8 mouse cellular contexts compared by ENCODE assay signal in the genomic region with DNA sequence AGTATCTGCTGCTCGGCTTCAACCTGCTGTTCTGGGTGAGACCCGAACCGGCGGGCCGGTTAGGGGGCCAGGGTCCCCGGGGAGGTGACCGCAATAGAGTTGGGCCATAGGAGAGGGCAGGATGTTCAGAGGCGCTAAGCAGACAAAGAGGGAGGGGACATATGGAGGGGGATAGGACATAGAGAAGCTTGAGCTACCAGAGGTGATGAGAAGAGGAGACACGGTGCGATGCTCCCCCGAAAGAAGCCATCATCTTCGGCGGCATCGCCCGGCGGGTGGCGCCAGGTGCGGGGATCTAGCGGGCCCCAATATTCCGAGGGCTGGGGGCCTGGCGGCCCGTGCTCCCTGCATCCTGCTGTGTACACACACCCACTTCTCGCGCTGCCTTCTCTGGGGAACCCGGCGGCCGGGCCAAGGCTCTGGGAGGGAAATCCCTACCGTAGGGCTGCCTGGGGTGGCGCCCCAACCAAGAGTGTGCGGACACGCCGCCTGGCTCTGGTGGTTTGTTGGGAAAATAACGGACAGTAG. TPM values are rescaled to one million over a fixed set of nuclear protein-coding genes. Genes with fewer than 3 reads are reported as not detected.
DNase-seq lines count a peak whose midpoint lies in the region; ATAC-seq lines count a peak whose summit lies in the region.

No protein-coding gene starts in this region.

- H3K4me3 ChIP-seq in kidney, embryonic 14.5 days (ENCODE audit: low read length) = peak overlapping the region; percentile 61
- peak overlapping the region; percentile 72 for H3K4me3 ChIP-seq in embryonic facial prominence, embryonic 11.5 days (ENCODE audit: low read depth, low read length)
- peak overlapping the region; percentile 86 for H3K4me3 ChIP-seq in hindbrain, embryonic 10.5 days
- H3K4me3 ChIP-seq in liver, embryonic 15.5 days (replicated peaks) = peak overlapping the region; percentile 58
- peak overlapping the region; percentile 78 for H3K4me3 ChIP-seq in neural tube, embryonic 13.5 days

- H3K4me2 ChIP-seq in kidney, embryonic 14.5 days (replicated peaks; ENCODE audit: low read depth, low read length) = peak overlapping the region; percentile 86
- peak overlapping the region; percentile 77 for H3K4me2 ChIP-seq in embryonic facial prominence, embryonic 11.5 days (ENCODE audit: low read depth, low read length)
- peak overlapping the region; percentile 75 for H3K4me2 ChIP-seq in liver, embryonic 15.5 days
- H3K4me2 ChIP-seq in neural tube, embryonic 13.5 days = peak overlapping the region; percentile 79

- WGBS in kidney, embryonic 14.5 days = 2% methylated on average over 33 of the region's 33 CpGs
- under 1% methylated on average over 33 of the region's 33 CpGs for WGBS in embryonic facial prominence, embryonic 11.5 days
- WGBS in hindbrain, embryonic 10.5 days = under 1% methylated on average over 33 of the region's 33 CpGs
- 2% methylated on average over 33 of the region's 33 CpGs for WGBS in liver, embryonic 15.5 days (ENCODE audit: insufficient replicate concordance)
- WGBS in neural tube, embryonic 13.5 days = under 1% methylated on average over 33 of the region's 33 CpGs

- no peak overlapping the region for H3K27ac ChIP-seq in kidney, embryonic 14.5 days (ENCODE audit: low read depth, low read length)
- H3K27ac ChIP-seq in embryonic facial prominence, embryonic 11.5 days (replicated peaks; ENCODE audit: low read depth, low read length) = no peak overlapping the region
- peak overlapping the region; percentile 92 for H3K27ac ChIP-seq in hindbrain, embryonic 10.5 days
- H3K27ac ChIP-seq in liver, embryonic 15.5 days (replicated peaks) = no peak overlapping the region
- peak overlapping the region; percentile 71 for H3K27ac ChIP-seq in neural tube, embryonic 13.5 days (replicated peaks)

- ATAC-seq in kidney, embryonic 14.5 days (ENCODE audit: low FRiP score, low TSS enrichment) = peak; percentile 70
- peak; percentile 79 for ATAC-seq in embryonic facial prominence, embryonic 11.5 days (replicated peaks; ENCODE audit: insufficient number of reproducible peaks, low FRiP score, low TSS enrichment, low read depth)
- peak; percentile 41 for ATAC-seq in liver, embryonic 15.5 days (ENCODE audit: insufficient read depth)
- ATAC-seq in neural tube, embryonic 13.5 days (ENCODE audit: low read depth) = peak; percentile 81

- H3K36me3 ChIP-seq in kidney, embryonic 14.5 days (ENCODE audit: control insufficient read depth, insufficient read depth, low read length) = no peaks in the 10 kb centered on the region
- no peaks in the 10 kb centered on the region for H3K36me3 ChIP-seq in embryonic facial prominence, embryonic 11.5 days (replicated peaks; ENCODE audit: control insufficient read depth, insufficient read depth, low read depth, low read length)
- no peaks in the 10 kb centered on the region for H3K36me3 ChIP-seq in hindbrain, embryonic 10.5 days
- H3K36me3 ChIP-seq in liver, embryonic 15.5 days (replicated peaks) = no peaks in the 10 kb centered on the region
- no peaks in the 10 kb centered on the region for H3K36me3 ChIP-seq in neural tube, embryonic 13.5 days

- DNase-seq in kidney, adult 9 months = no peak
- peak; percentile 76 for DNase-seq in MN1 (ENCODE audit: low spot score)
- DNase-seq in embryonic facial prominence, embryonic 11.5 days (ENCODE audit: low spot score) = peak; percentile 51
- DNase-seq in hindbrain, embryonic 10.5 days (ENCODE audit: low spot score) = peak; percentile 49
- DNase-seq in urinary bladder, postnatal 4 days (ENCODE audit: low spot score in 2 of 2) = peak; percentile 34 to 65

- peak overlapping the region; percentile 52 for H3K9ac ChIP-seq in kidney, embryonic 14.5 days (ENCODE audit: low read depth, low read length)
- peak overlapping the region; percentile 76 for H3K9ac ChIP-seq in embryonic facial prominence, embryonic 11.5 days (replicated peaks; ENCODE audit: low read length)
- H3K9ac ChIP-seq in liver, embryonic 15.5 days = peak overlapping the region; percentile 30; the same call in 1 of the 2 replicates
- H3K9ac ChIP-seq in neural tube, embryonic 13.5 days = peak overlapping the region; percentile 84

- H3K9me3 ChIP-seq in kidney, embryonic 14.5 days (ENCODE audit: control insufficient read depth, low read length) = no peaks in the 10 kb centered on the region
- H3K9me3 ChIP-seq in embryonic facial prominence, embryonic 11.5 days (replicated peaks; ENCODE audit: control insufficient read depth, low read length) = no peaks in the 10 kb centered on the region
- H3K9me3 ChIP-seq in hindbrain, embryonic 10.5 days = no peaks in the 10 kb centered on the region
- H3K9me3 ChIP-seq in liver, embryonic 15.5 days (replicated peaks) = no peaks in the 10 kb centered on the region
- H3K9me3 ChIP-seq in neural tube, embryonic 13.5 days = no peaks in the 10 kb centered on the region

- no peaks in the 10 kb centered on the region for H3K27me3 ChIP-seq in kidney, embryonic 14.5 days (ENCODE audit: control insufficient read depth, insufficient read depth, low read length)
- no peaks in the 10 kb centered on the region for H3K27me3 ChIP-seq in embryonic facial prominence, embryonic 11.5 days (ENCODE audit: control insufficient read depth, insufficient read depth, low read length)
- peaks cover 20% of the 10 kb centered on the region for H3K27me3 ChIP-seq in hindbrain, embryonic 10.5 days (ENCODE audit: insufficient read depth, poor library complexity, severe bottlenecking)
- peaks cover 41% of the 10 kb centered on the region for H3K27me3 ChIP-seq in liver, embryonic 15.5 days
- H3K27me3 ChIP-seq in neural tube, embryonic 13.5 days = 0 out of 2 replicates have a peak, but pooled peaks cover 4% of the 10 kb centered on the region

- no peaks in the 10 kb centered on the region for H3K4me1 ChIP-seq in kidney, embryonic 14.5 days (ENCODE audit: control insufficient read depth, insufficient read depth, low read length)
- H3K4me1 ChIP-seq in embryonic facial prominence, embryonic 11.5 days (ENCODE audit: control insufficient read depth, insufficient read depth, low read length) = no peaks in the 10 kb centered on the region; the same call in 1 of the 2 replicates
- peaks cover 45% of the 10 kb centered on the region for H3K4me1 ChIP-seq in hindbrain, embryonic 10.5 days (replicated peaks)
- H3K4me1 ChIP-seq in liver, embryonic 15.5 days (replicated peaks) = peaks cover 21% of the 10 kb centered on the region
- peaks cover 42% of the 10 kb centered on the region for H3K4me1 ChIP-seq in neural tube, embryonic 13.5 days (replicated peaks)

RNA-seq across cellular contexts. Expression of a gene that starts 0.8 kb away (rescaled TPM):
- polyA plus RNA-seq in kidney, embryonic 14.5 days (2014; fragmentation: Nextera tagmentation; extraction: Ambion mirVana) = 4.0 and 8.6 TPM in 2 replicates
- polyA plus RNA-seq in embryonic facial prominence, embryonic 11.5 days (2014; fragmentation: Nextera tagmentation; extraction: Ambion mirVana) = 9.0 and 9.7 TPM in 2 replicates
- 9.1 and 10.4 TPM in 2 replicates for polyA plus RNA-seq in hindbrain, embryonic 10.5 days (2016; fragmentation: Nextera tagmentation; extraction: Ambion mirVana)
- 1.9 TPM in 2 replicates for polyA plus RNA-seq in liver, embryonic 15.5 days (2015; fragmentation: Nextera tagmentation; extraction: Ambion mirVana)
- 10.6 and 10.7 TPM in 2 replicates for polyA plus RNA-seq in neural tube, embryonic 13.5 days (2015; fragmentation: Nextera tagmentation; extraction: Ambion mirVana)

RNA-seq across cellular contexts. Expression of a gene that starts 47.4 kb away (rescaled TPM):
- 0.04 TPM in 1 of 2 replicates, not detected in the other for polyA plus RNA-seq in kidney, embryonic 14.5 days (2014; fragmentation: Nextera tagmentation; extraction: Ambion mirVana)
- 0.04 and 0.15 TPM in 2 replicates for polyA plus RNA-seq in embryonic facial prominence, embryonic 11.5 days (2014; fragmentation: Nextera tagmentation; extraction: Ambion mirVana)
- 0.11 TPM in 1 of 2 replicates, not detected in the other for polyA plus RNA-seq in hindbrain, embryonic 10.5 days (2016; fragmentation: Nextera tagmentation; extraction: Ambion mirVana)
- not detected in 2 replicates for polyA plus RNA-seq in liver, embryonic 15.5 days (2015; fragmentation: Nextera tagmentation; extraction: Ambion mirVana)
- polyA plus RNA-seq in neural tube, embryonic 13.5 days (2015; fragmentation: Nextera tagmentation; extraction: Ambion mirVana) = 0.04 and 0.72 TPM in 2 replicates

Comparison
In these comparisons a context has a peak if more than half of its experiments do, and no peak if none do; other contexts are left out.
1. H3K27ac ChIP-seq: peak in hindbrain, embryonic 10.5 days (single experiment) and neural tube, embryonic 13.5 days (single experiment); none in kidney, embryonic 14.5 days (single experiment), embryonic facial prominence, embryonic 11.5 days (single experiment) and liver, embryonic 15.5 days (single experiment).
2. H3K9ac ChIP-seq: peak in every context shown above with its lines; median percentile 84 in neural tube, embryonic 13.5 days; 76 in embryonic facial prominence, embryonic 11.5 days; 52 in kidney, embryonic 14.5 days; 30 in liver, embryonic 15.5 days.
3. Peak in every context shown above with its lines, with median percentiles within 50 percentile points of each other: ATAC-seq, H3K4me2 ChIP-seq and H3K4me3 ChIP-seq.